Mouse (Mus musculus) Patski (cell line): ENCODE measurements around the gene Gm20716. TPM values are rescaled to one million over a fixed set of nuclear protein-coding genes. Genes with fewer than 3 reads are reported as not detected.

ENCODE experiments used
- ATAC-seq: fragments of 100-300 bp; one replicate; pipeline ENCODE4 v1.8.0; 2021
- CTCF ChIA-PET: fragments of 350-600 bp; sonication (Branson Sonifier 250); formaldehyde crosslinking; loops from one replicate; lab custom pipeline; 2022; ENCODE audit warnings: inconsistent platforms; lab: Charles Lee
- POLR2A ChIA-PET: fragments of 350-600 bp; sonication (Branson Sonifier 250); formaldehyde crosslinking; loops from one replicate; lab custom pipeline; 2022; ENCODE audit warnings: antibody characterized with exemption, inconsistent platforms; lab: Charles Lee
- DNase-seq: peaks from one replicate; pipeline ENCODE4 v3.0.0-alpha.2; 2011; ENCODE audit warnings: low read depth, low spot score
- H3K27me3 ChIP-seq: fragments of 371-371 bp; one replicate; pipeline ENCODE4 v1.5.1; 2021
- CTCF ChIP-seq: fragments of 100-300 bp; IDR thresholded peaks from one replicate; pipeline ENCODE4 v1.5.1; 2021
- in situ Hi-C: fragments of 300-500 bp; cut with MboI; formaldehyde crosslinking; loops from 3 replicates; pipeline ENCODE4 v1.11.1; 2018; ENCODE audit warnings: low pct_unique_long_range_greater_than_20kb, mixed read lengths
- polyA plus RNA-seq: library from polyadenylated mRNA; unstranded; gene quantifications from one replicate; pipeline ENCODE4 v1.2.3, GENCODE M21; 2021

Gm20716 gene
- polyA plus RNA-seq, 1 experiment from 2014 or later: 70.8 TPM

GRCm38 (mm10) chr2:168252639-168253292 is 22.6 kb upstream of the Gm20716 start:
- in situ Hi-C loops: loop anchor here (5.0 kb wide), 2 partner anchors 190 to 385 kb away; no protein-coding TSS in a partner anchor
- CTCF ChIA-PET: interaction anchor here (1.0 to 3.0 kb wide), 4 partner anchors 171 to 195 kb away, joined by 3 to 10 read pairs (median 4); no protein-coding TSS in a partner anchor
- H3K27me3 ChIP-seq: peaks cover 5% of the 10 kb centered on the region
- no peak for DNase-seq
- POLR2A ChIA-PET: no interaction called here
- TF ChIP-seq CTCF: no peak
- ATAC-seq: no peak

- peaks cover 5% of the 10 kb centered on the region for H3K27me3 ChIP-seq
- ChIA-PET POLR2A (no interaction called here), CTCF (interaction anchor here (0.7 to 1.2 kb wide), 7 partner anchors 10 to 372 kb away, joined by 3 to 5 read pairs (median 3); no protein-coding TSS in a partner anchor)
- ATAC-seq: peak; percentile 52
- in situ Hi-C loops: loop anchor here (5.0 kb wide), 2 partner anchors 192 to 387 kb away; no protein-coding TSS in a partner anchor
- TF ChIP-seq CTCF: peak; percentile 88
- DNase-seq: no peak
Observed at GRCm38 (mm10) chr2:168250270-168250669, 20.1 kb upstream of the Gm20716 start.

GRCm38 (mm10) chr2:168248856-168249245 is 18.7 kb upstream of the Gm20716 start:
- POLR2A ChIA-PET: no interaction called here
- H3K27me3 ChIP-seq: peaks cover 3% of the 10 kb centered on the region
- CTCF ChIA-PET: interaction anchor here (1.1 kb wide), 1 partner anchor 14 kb away, joined by 3 read pairs; no protein-coding TSS in a partner anchor
- in situ Hi-C loops: no loop called here
- DNase-seq (no peak), ATAC-seq (no peak)
- TF ChIP-seq CTCF: peak; percentile 56

DNA sequence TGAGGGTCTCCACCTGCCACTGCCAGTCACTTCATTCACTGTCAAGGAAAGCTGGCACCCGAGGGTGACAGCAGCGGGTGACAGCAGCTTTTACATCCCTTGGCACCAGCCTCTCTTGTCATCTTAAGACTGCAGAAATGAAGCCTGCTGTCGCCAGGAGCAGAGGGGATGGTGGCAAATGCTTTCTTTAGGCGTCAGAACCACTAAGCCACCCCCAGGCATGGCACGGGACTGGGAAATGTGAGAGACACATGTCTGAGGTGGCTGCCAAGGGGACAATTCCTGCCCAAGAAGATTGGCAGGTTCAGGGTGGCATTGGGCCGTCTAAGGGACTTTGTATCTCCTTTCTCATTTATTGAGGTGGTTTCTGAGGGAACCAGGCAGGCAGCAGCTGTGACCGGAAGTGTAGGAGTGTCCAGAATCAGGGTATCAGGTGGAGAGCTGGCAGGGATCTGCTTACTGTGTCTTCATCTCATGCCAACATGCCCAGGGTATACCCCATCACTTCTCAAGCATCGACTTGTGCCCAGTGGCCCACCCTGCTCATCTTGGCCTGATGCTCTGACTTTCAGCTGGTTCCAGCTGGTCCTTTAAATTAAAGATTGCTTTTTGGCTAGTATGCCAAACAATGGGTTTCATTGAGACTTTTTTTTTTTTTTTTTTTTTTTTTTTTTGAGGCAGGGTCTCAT is 18.1 kb upstream of the Gm20716 start:
- in situ Hi-C loops: no loop called here
- peaks cover 3% of the 10 kb centered on the region for H3K27me3 ChIP-seq
- DNase-seq (no peak), ATAC-seq (no peak)
- ChIA-PET CTCF (interaction anchor here (1.1 kb wide), 1 partner anchor 13 kb away, joined by 3 read pairs; no protein-coding TSS in a partner anchor), POLR2A (interaction anchor here (1.2 kb wide), 1 partner anchor 10 kb away, joined by 3 read pairs; no protein-coding TSS in a partner anchor)
- no peak for TF ChIP-seq CTCF

GRCm38 (mm10) chr2:168245571-168245970 is 15.4 kb upstream of the Gm20716 start:
- CTCF ChIA-PET: interaction anchor here (0.9 kb wide), 1 partner anchor 658 kb away, joined by 3 read pairs; no protein-coding TSS in a partner anchor
- no peak for TF ChIP-seq CTCF
- in situ Hi-C loops: no loop called here
- POLR2A ChIA-PET: no interaction called here
- peaks cover 3% of the 10 kb centered on the region for H3K27me3 ChIP-seq
- DNase-seq: no peak
- no peak for ATAC-seq

GRCm38 (mm10) chr2:168243278-168243677 is 13.1 kb upstream of the Gm20716 start:
- ATAC-seq: no peak
- DNase-seq: no peak

GRCm38 (mm10) chr2:168242841-168243240 is 12.7 kb upstream of the Gm20716 start:
- DNase-seq: no peak
- H3K27me3 ChIP-seq: peaks cover 3% of the 10 kb centered on the region
- ChIA-PET POLR2A (no interaction called here), CTCF (no interaction called here)
- in situ Hi-C loops: no loop called here
- ATAC-seq: no peak
- no peak for TF ChIP-seq CTCF

More at GRCm38 (mm10) chr2:168243278-168243677, 13.1 kb upstream of the Gm20716 start:
- peaks cover 3% of the 10 kb centered on the region for H3K27me3 ChIP-seq
- CTCF ChIA-PET: no interaction called here
- in situ Hi-C loops: no loop called here
- POLR2A ChIA-PET: no interaction called here
- peak; percentile 35 for TF ChIP-seq CTCF

DNA sequence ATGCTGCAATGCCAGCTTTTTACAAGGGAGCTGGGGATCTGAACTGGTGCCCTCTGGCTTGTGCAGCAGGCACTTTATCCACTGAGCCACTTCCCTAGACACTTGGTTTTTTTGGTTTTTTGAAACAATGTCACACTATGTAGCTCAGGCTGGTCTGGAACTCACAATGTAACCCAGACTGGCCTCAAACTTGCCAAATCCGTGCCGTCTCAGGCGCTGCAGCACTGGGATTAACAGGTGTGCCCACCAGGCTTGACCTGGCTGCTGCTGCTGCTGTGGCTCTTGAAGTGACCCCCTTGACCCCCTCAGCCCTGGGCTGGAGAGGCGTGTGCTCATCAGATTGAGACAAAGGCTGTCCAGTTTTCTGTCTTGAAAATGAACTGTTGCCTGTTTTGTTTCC is 8.2 kb upstream of the Gm20716 start:
- ChIA-PET POLR2A (interaction anchor here (0.7 kb wide), 1 partner anchor 9 kb away, joined by 3 read pairs; no protein-coding TSS in a partner anchor), CTCF (no interaction called here)
- no peaks in the 10 kb centered on the region for H3K27me3 ChIP-seq
- DNase-seq (no peak), ATAC-seq (no peak)
- in situ Hi-C loops: no loop called here
- no peak for TF ChIP-seq CTCF

DNA sequence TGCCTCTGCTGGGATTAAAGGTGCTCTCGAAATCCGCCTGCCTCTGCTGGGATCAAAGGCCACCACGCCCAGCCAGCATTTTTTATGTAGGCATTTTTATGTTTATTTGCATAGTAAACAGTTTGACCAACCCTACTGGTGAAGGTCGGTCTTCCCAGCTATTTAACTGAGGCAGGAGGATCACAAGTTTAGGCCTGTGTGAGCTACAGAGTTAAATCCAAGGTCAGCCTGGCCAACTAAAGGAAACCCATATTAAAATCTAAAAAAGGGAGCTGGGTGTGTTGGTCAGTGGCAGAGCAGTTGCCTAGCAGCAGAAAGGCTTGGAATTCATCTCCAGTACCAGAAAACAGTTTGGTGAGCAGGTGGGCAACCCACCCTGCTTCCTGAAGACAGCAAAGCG is 3.1 kb upstream of the Gm20716 start:
- no peaks in the 10 kb centered on the region for H3K27me3 ChIP-seq
- DNase-seq: no peak
- CTCF ChIA-PET: no interaction called here
- no peak for TF ChIP-seq CTCF
- in situ Hi-C loops: no loop called here
- POLR2A ChIA-PET: no interaction called here
- ATAC-seq: no peak

- DNase-seq (no peak), ATAC-seq (no peak)
- ChIA-PET CTCF (interaction anchor here (1.1 kb wide), 1 partner anchor 9 kb away, joined by 3 read pairs; no protein-coding TSS in a partner anchor), POLR2A (no interaction called here)
- in situ Hi-C loops: no loop called here
- no peak for TF ChIP-seq CTCF
- H3K27me3 ChIP-seq: no peaks in the 10 kb centered on the region
Observed at GRCm38 (mm10) chr2:168231471-168231829, 1.3 kb upstream of the Gm20716 start.
